Mouse (Mus musculus) spleen, adult 12 weeks (tissue): ENCODE data around the gene Nmnat1.

ENCODE experiments used
- DNase-seq: peaks from one replicate; pipeline ENCODE4 v3.0.0; 2022; ENCODE audit warnings: low spot score

Nmnat1 gene

GRCm38 (mm10) chr4:149485053-149485824 lies at the start of gene Nmnat1, which contains the start of gene Lzic:
Gene Nmnat1 (minus strand): TSS chr4:149485202.
Gene Lzic (plus strand): TSS chr4:149485229.
- peak; percentile 79 for DNase-seq

DNA sequence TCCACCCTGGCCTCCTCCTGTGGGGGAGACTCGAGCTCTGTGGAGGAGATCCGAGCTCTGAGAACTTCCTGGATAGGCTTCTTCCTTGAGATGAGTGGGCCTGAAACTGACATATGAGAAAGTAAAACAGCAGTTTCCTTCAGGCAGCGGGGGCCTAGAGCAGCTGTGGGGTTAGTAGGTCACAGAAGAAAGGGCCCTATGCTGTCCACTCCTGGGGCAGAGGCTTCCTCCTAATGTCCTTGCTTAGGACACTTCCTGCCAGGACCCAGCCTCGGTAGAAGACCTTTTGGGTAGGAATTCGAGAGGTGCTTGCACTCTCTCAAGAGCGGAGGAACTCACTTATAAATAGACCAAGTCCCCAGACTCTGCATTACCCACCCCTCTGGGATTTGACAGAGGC lies 44.7 kb upstream of the Nmnat1 start:
- DNase-seq: no peak

- DNase-seq: no peak
Observed at GRCm38 (mm10) chr4:149527621-149528354, 42.8 kb upstream of the Nmnat1 start.

- no peak for DNase-seq
Observed at GRCm38 (mm10) chr4:149526330-149526729, 41.3 kb upstream of the Nmnat1 start.

GRCm38 (mm10) chr4:149525811-149526210 lies 40.8 kb upstream of the Nmnat1 start:
- DNase-seq: no peak

- no peak for DNase-seq
Observed at GRCm38 (mm10) chr4:149525170-149525569, 40.2 kb upstream of the Nmnat1 start.

- DNase-seq: no peak
Observed at GRCm38 (mm10) chr4:149523961-149524360, 39.0 kb upstream of the Nmnat1 start.

DNA sequence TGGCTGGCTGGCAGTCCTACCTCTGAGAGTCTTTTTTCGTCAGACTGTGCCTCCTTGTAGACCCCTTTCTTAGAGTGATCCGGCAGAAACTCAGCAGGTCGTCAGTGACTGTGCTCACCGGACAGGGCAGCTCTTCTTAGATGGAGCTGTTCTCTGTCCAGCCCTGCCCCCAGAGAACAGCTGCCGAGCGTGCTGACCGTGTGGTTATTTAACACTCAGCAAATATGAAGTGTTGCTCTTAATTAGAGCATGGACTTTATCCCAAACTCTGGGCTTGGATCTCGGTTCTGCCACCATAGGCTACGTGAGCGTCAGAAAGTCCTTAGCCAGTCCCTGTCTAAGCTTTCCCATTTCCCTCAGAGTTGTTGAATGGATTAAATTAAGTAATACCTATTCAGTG lies 36.3 kb upstream of the Nmnat1 start:
- no peak for DNase-seq

GRCm38 (mm10) chr4:149518351-149519220 lies 33.6 kb upstream of the Nmnat1 start:
- DNase-seq: no peak

GRCm38 (mm10) chr4:149517868-149518340 lies 32.9 kb upstream of the Nmnat1 start, which contains the start of gene Ctnnbip1:
Gene Ctnnbip1 (plus strand): TSS chr4:149518236.
- peak; percentile 87 for DNase-seq

GRCm38 (mm10) chr4:149515706-149516105 lies 30.7 kb upstream of the Nmnat1 start:
- DNase-seq: no peak

DNA sequence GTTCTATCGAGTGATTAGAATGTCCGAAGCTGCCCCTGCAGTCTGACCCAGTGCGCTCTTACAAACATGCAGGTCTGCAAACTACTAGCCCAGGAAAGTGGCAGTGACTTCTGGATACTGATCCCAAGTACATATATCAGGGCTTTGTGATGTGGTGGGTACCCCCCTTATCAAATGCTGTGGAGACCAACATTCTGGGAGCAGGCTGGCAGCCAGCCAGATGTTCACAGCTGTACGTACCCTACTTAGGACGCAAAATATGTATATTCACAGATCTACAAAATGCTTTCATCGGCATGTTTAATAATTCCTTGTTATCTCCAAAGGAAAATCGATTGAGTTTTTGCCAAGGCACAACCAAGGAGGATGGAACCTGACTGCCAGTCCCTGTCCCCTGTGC lies 27.1 kb upstream of the Nmnat1 start:
- DNase-seq: no peak

GRCm38 (mm10) chr4:149511221-149511646 lies 26.2 kb upstream of the Nmnat1 start:
- DNase-seq: no peak

DNA sequence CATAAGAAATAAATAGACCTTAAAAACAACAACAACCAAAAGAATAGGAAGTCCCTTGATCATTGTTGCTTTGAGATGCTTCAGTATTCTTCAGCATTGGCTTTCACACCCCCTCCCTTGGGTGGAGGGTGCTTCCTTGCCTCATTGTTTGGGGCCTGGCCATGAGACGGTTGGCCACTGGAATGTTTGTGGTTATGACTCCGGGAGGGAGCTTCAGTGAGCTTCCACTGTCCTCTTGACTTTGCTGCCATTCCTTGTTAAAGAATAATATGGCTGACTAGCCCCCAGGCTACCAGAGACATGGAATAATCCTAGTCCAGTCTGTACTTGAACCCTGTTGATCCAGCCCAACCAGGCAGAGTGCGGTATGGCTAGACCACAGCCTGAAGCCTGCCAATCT lies 21.9 kb upstream of the Nmnat1 start:
- no peak for DNase-seq

- DNase-seq: no peak
Observed at GRCm38 (mm10) chr4:149505261-149505967, 20.4 kb upstream of the Nmnat1 start.

DNA sequence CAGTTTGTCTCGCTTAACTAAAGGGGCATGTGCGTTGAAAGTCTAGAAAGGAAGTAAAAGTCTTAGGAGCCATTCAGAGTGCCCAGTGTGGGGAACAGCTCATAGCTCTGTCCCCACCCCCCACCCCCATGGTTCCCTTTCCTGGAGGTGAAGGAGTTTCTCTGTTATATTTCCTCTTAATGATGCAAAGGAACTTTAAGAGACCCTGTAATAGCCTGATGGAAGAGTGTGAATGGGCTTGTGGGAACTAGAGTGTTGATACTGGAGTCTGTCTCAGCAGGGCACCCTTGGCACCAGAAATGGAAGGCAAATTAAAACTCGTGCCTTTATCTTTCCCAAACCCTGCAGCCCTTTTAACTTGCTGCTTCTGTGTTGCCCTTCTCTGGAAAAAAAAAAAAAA lies 19.9 kb upstream of the Nmnat1 start:
- DNase-seq: no peak

GRCm38 (mm10) chr4:149504363-149504762 lies 19.4 kb upstream of the Nmnat1 start:
- DNase-seq: no peak

- DNase-seq: no peak
Observed at GRCm38 (mm10) chr4:149499790-149500189, 14.8 kb upstream of the Nmnat1 start.

DNA sequence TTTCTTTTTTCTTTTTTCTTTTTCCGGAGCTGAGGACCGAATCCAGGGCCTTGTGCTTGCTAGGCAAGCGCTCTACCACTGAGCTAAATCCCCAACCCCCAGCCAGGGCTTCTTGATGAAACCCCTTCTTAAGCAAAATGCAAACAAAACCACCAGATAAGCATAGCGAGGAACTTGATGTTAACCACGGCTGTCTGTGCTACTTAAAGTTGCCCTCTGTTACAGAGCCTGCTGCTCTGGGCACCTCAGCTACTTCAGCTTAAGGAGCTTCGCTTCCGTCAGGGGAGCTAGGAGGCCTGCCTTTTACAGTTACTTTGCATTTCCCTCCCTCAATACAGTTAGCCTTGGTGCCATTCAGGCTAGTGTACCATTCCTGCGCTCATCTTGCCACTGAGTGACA lies 13.9 kb upstream of the Nmnat1 start:
- no peak for DNase-seq

GRCm38 (mm10) chr4:149496612-149497011 lies 11.6 kb upstream of the Nmnat1 start:
- no peak for DNase-seq

GRCm38 (mm10) chr4:149491151-149491550 lies 6.1 kb upstream of the Nmnat1 start:
- no peak for DNase-seq
